Mouse (Mus musculus) hindlimb bud, embryonic 11.5 days (tissue): ENCODE measurements around the gene 1810049J17Rik.

Source experiments
- DNase-seq: peaks from one replicate; pipeline ENCODE4 v3.0.0-alpha.2; 2012; ENCODE audit warnings: low read depth, low spot score; ENCODE audit errors: extremely low spot score

Gene 1810049J17Rik

DNA sequence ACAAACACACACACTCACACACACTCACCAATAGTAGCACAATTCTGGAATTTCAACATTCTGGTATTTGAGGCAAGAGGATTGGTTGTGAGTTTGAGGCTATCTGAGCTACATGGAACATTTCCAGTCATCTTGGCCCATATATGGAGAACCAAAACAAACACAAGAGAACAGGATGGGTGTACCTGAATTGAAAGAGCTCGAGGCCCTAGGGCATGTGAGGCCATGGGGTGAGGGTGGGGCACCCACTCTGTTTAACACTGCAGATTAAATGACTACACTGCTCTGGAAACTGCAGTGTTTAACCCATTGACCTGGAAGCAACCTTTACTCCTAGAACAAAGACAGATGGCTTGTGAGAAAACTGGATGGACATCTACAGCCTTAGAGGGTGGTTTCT is 8.4 kb downstream of the 1810049J17Rik start:
- DNase-seq, result no peak

DNA sequence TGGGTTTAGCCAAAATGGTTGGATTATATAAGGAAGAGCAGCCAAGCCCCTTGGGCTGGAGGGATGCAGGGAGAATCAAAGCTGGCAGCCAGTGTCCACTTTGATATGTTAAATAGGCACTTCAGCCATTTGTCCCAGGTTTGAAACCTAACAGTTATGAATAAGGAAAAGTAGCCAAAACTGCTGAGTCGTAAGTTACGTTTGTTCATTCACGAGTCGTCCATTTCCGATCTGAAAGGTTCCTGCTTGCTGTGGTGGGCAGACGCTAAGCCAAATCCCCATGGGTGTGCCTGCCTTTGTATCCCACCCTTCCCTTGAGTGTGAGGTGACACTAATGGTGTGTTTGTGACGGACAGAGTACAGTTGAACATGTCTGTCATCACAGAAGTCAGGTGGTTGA is 10.2 kb downstream of the 1810049J17Rik start:
- no peak for DNase-seq

GRCm38 (mm10) chr15:12310676-12311075 is 11.0 kb downstream of the 1810049J17Rik start:
- no peak for DNase-seq

DNA sequence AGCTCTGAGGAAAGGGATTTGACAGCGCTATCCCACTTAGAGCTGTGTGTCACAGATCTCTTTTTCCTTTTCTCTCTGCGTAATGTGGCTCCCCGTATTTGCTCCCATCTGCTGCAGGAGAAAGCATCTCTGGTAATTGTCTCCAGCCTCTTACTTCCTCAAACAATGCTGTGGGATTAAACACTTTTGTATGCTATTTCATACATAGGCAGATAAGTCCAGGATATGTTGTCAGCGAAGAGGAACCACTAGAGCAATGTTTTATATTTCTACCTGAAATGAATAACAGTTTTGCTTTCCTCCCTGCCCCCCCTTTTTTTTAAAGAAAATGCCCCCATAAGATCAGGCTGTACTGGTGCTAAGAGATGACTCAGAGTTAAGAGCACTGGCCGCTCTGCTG is 13.2 kb downstream of the 1810049J17Rik start:
- no peak for DNase-seq

DNA sequence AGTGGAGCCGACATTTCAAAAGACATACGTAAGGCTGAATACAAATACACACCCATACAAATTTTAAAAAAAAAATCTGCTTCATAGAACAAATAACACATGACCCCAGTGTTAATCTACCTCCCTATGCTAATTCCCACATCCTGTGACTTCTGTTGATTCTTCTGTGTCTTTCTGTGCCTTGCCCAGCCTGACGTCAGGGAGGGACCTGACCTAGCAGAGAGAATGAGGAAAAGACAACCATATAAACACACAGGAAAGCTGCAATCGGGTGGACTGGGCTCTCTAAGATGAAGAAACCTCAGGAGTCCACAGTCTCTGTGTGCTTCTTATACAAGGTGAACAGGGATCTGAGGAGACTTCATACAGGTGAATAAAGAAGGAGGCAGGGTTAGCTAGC is 14.6 kb downstream of the 1810049J17Rik start:
- no peak for DNase-seq

DNA sequence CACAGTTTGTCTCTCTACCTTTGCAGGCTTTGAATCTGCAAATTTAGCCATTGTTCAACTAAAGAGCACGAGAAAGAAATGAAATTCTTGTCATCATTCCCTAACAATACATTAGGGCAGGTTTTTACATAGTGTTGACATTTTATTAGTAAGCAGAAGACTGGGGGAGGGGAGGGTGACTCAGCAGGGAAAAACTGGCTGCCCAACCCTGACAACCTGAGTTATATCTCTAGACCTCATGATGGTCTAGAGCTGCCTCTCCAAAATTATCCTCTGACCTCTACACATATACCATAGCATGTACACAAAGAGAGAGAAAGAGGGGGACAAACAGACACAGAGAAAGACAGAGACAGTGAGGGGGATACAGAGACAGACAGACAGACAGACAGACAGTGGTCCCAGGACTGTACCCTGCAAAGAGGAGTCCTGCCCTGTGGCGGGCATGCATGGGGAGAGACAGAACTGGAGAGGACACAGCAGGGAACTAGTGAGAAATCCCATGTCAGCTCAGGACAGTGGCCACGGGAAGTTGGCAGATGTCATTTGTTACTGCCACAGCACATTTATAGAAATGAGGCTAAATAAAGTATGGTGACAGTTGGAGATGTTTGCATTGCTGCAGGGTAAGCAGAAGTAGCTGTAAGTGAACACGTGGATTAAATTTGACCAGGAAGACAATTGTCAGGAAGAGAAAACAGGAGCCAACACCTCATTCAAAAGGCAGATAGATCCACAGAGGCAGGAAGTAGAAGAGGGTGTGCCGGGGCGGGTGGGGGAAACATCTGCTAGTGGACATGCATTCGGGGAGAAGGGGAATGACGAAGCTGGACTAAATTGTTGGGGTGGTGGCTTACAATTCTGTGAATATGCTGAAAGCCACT is 15.3 kb downstream of the 1810049J17Rik start:
- DNase-seq, result no peak

DNA sequence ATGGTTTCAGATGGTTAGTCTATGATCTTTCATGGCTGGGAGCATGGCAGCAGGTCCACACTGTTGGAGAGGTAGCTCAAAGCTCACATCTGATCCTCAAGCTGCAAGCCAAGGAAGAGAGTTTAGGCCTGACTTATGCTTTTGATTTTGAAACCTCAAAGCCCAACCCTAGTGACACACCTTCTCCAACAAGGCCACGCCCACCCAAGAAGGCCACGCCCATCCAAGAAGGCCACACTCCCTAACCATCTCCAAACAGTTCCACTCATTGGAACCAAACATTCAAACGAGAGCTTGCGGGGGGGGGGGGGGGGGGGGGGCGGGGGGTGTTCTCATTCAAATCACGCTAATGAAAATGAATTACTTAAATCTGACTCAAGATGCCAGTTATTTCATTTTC is 19.9 kb downstream of the 1810049J17Rik start:
- DNase-seq, result no peak

GRCm38 (mm10) chr15:12298231-12298737 is 23.4 kb downstream of the 1810049J17Rik start:
- no peak for DNase-seq

GRCm38 (mm10) chr15:12296228-12296627 is 25.5 kb downstream of the 1810049J17Rik start:
- DNase-seq, result no peak

- DNase-seq, result no peak
Measured at GRCm38 (mm10) chr15:12291757-12292156, 29.9 kb downstream of the 1810049J17Rik start.

DNA sequence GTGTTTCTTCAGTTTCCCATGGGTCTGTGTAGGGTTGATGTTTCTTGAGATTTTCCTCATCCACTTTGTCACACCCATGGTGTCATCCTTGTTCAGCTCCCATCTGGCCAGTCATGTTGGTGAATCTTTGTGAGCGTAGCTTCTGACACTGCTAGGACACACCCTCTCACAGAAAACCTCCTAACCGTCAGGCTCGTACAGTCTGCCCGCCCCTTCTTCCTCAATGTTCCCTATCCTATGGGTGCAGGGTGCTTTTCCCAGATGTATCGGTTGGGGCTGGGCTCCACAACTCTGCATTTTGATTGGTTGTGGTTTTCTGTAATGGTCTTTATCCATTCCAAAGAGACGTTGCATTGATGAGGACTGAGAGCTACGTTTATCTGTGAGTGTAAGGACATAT is 31.4 kb downstream of the 1810049J17Rik start:
- no peak for DNase-seq

DNA sequence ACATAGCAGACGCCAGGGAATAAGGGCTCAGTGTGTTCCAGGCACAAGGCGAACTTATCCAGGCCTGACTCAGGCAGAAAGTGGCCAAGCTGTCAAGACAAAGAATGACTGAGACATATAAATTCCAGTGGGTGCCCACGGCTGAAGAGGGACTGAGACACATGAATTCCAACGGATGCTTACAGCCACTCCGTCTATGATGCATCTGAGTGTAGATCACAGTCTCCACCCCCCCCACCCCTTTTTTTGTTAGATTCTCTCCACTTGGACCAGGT is 36.2 kb downstream of the 1810049J17Rik start:
- DNase-seq, result no peak

DNA sequence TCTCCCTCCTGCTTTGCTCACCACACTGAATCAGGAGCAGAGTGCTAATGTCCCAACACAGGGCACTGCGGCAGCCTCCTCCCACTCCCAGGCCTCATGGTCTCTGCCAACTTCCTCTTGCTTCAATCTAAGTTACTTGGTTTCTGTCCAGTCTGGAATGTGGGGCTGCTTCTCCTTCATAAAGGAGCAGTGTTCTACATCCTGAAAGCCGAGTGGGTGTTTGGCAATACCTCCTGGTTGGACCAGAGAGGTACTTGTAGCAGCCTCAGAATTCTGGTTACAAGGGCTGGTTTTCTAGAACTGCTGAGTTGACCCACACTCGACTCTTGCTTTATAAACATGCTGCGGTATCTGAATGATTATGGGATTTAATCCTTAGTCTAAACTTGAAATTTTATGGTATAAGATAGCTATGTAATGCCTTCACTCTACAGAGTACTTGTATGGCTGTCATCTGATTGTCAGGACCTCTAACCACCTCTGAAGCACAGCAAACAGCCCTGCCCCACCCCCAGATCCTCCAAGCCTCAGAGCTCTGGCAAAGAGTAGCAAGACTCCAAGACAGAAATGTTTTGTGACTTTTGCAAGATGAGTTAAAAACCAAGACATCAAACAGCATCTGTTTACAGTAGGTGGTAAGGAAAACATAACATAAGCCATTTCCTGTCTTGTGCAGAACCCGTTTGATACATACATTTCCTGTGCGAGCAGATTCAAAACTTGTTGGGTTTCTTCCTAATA is 36.7 kb downstream of the 1810049J17Rik start:
- no peak for DNase-seq

DNA sequence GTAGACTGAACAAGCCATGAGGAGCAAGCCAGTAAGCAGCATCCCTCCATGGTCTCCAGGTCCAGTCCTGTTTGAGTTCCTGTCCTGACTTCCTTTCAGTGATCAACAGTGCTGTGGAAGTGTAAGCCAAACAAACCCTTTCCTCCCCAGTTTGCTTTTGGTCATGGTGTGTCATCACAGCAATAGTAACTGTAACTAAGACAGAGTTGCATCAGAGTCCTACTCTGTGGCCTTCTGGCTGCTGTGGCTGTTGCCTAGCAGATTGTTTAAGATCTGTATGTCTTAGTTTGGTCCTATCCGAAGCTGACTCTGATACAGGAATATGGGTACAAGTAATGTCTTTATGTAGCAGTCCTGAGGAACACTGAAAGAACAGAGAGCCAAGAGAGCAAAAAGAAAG is 41.9 kb downstream of the 1810049J17Rik start:
- no peak for DNase-seq

DNA sequence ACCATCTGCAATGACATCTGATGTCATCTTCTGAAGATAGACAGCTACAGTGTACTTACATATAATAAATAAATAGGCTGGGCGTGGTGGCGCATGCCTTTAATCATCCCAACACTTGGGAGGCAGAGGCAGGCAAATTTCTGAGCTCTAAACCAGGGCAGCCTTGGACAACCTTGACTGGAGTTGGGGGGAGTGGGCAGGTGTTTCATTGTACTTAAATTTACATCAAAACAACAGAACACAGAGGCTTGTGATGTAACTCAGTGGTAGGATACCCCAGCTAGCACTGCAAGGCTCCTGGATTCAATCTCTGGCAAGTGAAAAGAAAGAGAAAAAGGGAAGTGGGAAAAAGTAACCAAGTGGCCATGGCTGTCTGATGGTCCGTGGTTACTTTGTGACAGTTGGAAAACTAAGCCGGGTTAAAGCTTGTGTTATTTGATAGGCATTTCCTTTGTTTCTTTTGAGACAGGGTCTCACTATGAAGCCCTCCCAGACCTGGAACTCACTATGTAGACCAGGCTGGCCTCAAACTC is 46.5 kb downstream of the 1810049J17Rik start:
- no peak for DNase-seq

DNA sequence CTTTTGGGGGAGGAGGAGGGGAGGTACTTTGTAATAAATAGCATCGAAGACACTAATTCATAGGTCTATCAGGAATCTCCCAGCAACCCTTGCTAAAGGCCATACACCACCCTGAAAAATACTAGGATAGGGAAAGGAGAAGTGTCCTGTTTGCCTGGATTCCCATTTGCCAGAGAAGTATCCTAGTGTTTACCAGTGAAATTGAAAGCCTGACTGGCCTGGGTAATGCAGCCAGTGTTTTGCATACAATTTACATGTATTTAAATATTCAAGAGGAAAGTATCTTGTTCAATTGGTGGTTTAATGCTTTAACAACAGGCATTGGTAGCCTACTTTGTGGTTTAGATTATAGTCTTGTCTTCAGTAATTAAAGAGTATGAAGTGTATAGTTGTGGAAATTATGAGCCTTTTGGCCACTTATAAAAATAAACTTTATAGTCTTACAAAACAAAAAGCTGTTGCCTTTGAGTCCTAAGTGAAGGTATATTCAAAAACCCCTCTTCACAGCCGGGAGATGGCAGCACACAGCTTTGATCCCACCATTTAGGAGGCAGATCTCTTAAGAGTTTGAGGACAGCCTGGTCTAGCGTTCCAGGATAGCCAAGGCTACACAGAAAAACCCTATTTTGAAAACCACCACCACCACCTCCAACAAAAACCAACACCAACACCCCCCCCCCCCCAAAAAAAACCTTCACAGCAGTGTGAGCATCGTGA is 47.5 kb downstream of the 1810049J17Rik start:
- no peak for DNase-seq

- no peak for DNase-seq
Measured at GRCm38 (mm10) chr15:12273325-12274052, 48.2 kb downstream of the 1810049J17Rik start.
